Mouse (Mus musculus): ENCODE data around the gene Pak6. TPM values are rescaled to one million over a fixed set of nuclear protein-coding genes. Genes with fewer than 3 reads are reported as not detected.

The Pak6 gene
- total RNA-seq, 2 experiments from 2014 or later = 13.5 to 15.3 TPM

Other genes with a start within 250 kb of the Pak6 start
- gene Srp14, start 183.6 kb upstream of the Pak6 start, total RNA-seq (2021) = 100 to 1,000 TPM; 121 to 126 TPM
- gene Bmf, start 113.6 kb upstream of the Pak6 start, total RNA-seq (2021) = 10 to 100 TPM; 12.3 to 17.1 TPM
- gene Bub1b, start 65.1 kb upstream of the Pak6 start, total RNA-seq (2021) = 10 to 100 TPM; 15.4 to 15.9 TPM
- 1 to 10 TPM in 1 of 2 experiments, under 1 TPM in 1; 0.64 to 1.7 TPM for gene Ankrd63, start 40.7 kb downstream of the Pak6 start, total RNA-seq (2021)
- 1 to 10 TPM; 1.9 to 2.4 TPM for gene Plcb2, start 65.1 kb downstream of the Pak6 start, total RNA-seq (2021)
- 10 to 100 TPM; 27.4 to 37.4 TPM for gene Inafm2, start 82.5 kb downstream of the Pak6 start, total RNA-seq (2021)
- 1 to 10 TPM; 8.4 to 9.9 TPM for gene Ccdc9b, start 99.4 kb downstream of the Pak6 start, total RNA-seq (2021)
- gene Phgr1, start 109.5 kb downstream of the Pak6 start, total RNA-seq (2021) = not detected
- gene Disp2, start 116.4 kb downstream of the Pak6 start, total RNA-seq (2021) = under 1 TPM in 1 of 2 experiments, not detected in 1; 0.07 TPM
- gene Knstrn, start 150.7 kb downstream of the Pak6 start, total RNA-seq (2021) = 10 to 100 TPM; 16.4 to 19.5 TPM
- gene Ivd, start 198.7 kb downstream of the Pak6 start, total RNA-seq (2021) = 10 to 100 TPM; 96.3 to 98.2 TPM
- 10 to 100 TPM; 13.4 to 18.4 TPM for gene Bahd1, start 237.1 kb downstream of the Pak6 start, total RNA-seq (2021)

All from heart, postnatal 10 days (tissue).